Mouse (Mus musculus): ENCODE results near the gene Top1.
A peak's percentile ranks its signal among the peaks of the same experiment; 100 is the strongest.

Top1 gene

GRCm38 (mm10) chr2:160645614-160646137, at the start of gene Top1:
TSS of gene Top1 (plus strand) at chr2:160645888.
- DNase-seq (ENCODE audit: low spot score), result peak; percentile 97

DNA sequence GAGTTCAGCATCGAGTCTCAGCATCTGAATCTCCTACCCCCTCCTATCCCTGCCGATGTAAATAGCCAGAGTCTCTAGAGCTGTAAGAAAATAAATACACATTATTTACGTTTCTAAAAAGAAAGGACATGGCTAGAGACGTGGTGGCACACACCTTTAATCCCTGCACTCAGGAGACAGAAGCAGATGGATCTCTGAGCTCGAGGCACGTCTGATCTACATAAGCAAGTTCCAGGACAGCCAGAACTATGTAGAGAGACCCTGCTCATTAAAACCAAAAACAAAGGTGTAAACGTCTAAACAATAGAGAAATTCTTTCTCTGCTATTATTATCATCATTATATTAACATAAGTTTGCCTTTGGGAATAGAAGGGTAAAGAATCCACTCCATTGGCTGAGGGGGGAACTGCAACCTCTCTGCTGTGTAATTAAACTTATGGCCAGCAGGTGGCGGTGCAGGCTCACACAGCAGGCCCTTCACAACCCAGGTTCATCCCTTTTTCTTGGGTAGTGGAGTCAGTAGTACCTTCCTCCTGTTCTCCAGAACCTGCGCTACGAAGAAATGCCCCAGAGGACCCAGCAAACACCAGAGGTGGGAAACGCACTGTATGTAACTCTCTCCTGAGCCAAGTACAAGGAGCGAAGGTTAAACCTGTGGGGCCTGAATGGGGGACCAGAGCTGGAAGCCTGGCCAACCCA, 48.0 kb upstream of the Top1 start:
- DNase-seq (ENCODE audit: low spot score), result peak; percentile 58

DNA sequence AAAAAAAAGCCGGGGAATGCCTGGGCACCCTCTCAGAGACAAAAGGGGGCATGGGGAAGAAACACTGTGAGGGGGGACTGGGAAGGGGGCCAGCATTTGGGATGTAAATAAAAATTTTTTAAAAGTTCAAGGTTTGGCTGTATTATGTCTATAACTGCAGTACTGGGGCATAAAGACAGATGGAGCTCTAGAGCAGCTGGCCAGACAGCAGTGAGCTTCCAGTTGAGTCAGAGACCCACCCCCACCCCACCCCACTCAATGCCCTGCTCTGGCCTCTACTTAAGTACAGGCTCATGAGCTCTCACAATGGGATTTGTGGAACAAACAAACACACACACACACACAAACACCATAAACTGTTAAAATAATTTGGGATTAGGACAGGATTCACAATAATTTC, 43.9 kb upstream of the Top1 start:
- DNase-seq (ENCODE audit: low spot score), result peak; percentile 6

DNA sequence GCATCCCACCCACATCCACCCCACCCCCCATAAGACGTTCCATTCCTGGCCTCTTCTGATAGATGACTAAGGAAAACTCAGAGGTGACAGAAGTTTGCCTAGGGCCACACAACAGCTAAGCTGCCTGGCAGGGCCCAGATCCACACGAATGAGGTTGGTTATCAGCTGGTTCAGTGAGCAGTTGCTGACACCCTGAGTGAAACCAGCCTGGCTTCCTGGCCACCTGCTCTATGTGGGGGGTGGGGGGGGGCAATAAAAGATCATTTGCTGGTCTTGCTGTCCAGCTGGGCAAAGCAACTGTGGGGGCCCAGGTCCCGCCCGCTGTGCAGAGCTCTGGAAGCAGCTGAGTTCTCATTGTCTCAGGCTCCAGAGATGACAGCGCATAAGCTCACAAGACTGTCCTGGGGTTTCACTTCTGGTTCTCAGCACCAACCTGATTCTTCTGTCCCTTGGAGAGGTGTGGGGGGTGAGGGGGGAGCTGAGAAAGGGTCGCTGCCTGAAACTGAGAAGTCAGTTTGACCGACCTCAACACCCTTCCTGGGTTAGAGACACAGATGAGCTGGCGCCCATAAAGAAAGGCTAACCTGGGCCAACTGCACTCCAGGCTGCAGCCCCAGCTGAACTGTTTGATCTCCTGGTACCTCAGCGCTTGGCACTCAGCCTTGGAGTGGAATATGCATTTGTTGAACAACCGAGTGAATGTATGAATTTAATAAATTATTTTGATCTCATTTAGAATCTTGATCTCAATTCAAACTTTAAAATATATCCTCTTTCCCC, 42.3 kb upstream of the Top1 start:
- DNase-seq (ENCODE audit: low spot score), result no peak

DNA sequence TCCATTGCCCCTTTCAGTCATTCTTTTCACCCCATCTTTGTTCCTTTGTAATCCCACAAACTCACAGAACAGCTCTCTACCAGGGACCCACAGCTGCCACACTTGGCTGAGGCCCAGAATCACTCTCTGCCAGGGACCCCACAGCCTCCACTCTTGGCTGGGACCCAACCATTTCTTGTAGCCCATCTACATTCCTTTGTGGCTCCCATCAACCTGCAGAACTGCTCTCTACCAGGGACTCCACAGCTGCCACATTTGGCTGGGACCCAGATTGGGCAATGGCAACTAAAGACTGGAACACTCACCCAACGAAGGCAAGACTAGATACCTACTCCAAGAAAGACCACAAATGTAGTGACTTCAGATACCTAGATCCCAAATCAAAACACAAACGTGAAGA, 35.7 kb upstream of the Top1 start:
- DNase-seq (ENCODE audit: low spot score), result no peak

GRCm38 (mm10) chr2:160613186-160613919, 32.3 kb upstream of the Top1 start:
- DNase-seq (ENCODE audit: low spot score), result no peak

- no peak for DNase-seq (ENCODE audit: low spot score)
Observed at GRCm38 (mm10) chr2:160617741-160618140, 27.9 kb upstream of the Top1 start.

DNA sequence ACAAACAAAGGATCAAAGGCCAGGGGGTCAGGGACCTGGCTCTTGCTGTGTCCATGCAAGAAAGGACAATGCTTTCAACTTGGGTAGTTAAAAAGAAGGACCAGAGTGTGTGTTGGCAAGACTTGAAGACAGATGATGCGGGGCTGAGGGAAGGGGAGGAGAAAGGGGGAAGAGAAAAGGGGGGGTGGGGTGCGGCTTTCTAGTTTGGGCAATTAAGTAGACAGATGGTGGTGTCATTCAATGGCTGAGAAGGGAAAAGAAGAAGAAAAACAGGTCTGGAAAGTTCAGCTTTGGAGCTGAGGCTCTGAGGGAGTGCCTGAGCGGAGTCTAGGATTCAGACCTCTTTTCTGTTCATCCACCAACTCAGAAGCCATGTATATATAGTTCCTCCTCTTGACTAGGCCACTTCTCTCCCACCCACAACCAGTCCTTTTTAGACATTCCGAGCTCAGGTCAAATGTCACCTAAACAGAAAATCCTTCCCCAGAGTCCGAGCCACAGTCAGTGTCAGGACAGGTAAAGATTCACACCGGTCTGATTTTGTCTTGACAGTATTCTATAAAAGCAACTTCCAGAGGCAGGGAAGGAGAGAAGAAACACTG, 27.0 kb upstream of the Top1 start:
- no peak for DNase-seq (ENCODE audit: low spot score)

DNA sequence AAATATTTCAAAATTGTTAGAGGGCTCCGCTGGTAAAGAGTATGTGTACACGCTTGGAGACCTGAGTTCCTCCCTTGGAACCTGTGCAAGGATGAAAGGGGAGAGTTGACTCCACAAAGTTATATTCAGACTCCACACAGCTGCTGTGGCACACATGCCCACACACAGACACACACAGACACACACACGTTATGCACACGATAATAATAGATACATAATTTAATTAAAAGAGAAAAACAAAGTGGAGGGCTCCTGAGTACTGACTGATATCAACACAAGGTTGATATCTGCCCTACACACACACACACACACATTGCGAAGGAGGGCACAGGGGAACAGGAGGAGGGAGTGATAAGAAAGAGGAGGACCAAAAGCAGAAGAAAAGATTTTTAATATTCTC, 26.4 kb upstream of the Top1 start:
- no peak for DNase-seq (ENCODE audit: low spot score)

DNA sequence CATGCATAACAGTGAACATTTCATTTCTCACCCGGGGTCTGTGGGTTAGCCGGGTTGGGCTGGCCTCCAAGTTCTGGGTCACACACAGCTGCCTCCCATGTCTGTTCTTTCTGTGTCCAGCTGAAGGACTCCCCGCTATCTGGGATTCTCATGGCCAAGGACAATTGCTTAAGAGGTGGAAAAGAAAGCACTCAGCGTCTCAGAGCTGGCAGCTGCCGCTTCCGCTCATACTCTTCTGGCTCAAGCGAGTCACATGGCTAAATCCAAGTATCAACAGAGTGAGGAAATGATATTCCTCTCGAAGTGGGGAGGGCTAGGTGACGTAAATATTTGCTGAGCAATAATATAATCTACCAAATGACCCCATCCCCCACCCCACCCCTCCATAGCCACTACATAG, 25.9 kb upstream of the Top1 start:
- DNase-seq (ENCODE audit: low spot score), result no peak

DNA sequence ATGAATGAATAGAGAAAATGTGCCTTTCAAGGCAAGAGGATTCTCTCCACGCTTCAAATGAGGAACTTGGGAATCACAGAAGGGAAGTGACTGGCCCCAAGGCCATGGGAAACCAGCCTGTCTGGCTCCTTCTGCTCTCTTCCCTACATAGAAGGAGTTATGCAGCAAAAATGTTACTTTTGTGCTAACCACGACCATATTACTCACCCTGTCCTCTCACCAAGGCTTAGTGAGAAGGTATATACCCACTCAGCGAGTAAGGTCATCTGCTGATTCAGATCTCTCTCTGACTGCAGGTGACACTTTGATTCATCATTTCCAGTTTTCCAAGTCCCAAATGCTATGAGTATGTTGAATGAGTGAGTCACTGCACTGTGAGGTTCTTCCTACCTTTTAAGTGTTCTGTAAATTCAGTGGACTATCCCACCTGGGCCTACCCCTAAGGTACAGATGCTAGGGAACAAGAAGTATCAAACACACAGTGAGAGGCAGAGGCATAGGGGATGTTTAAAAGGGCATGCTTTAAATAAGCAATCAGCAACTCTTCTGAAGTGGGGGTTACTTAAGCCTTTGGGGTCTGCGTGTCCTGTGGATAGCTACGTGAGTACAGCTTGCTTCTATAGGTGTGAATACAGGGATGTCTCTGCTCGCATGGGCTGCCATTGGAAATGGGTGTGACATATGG, 25.3 kb upstream of the Top1 start:
- no peak for DNase-seq (ENCODE audit: low spot score)

DNA sequence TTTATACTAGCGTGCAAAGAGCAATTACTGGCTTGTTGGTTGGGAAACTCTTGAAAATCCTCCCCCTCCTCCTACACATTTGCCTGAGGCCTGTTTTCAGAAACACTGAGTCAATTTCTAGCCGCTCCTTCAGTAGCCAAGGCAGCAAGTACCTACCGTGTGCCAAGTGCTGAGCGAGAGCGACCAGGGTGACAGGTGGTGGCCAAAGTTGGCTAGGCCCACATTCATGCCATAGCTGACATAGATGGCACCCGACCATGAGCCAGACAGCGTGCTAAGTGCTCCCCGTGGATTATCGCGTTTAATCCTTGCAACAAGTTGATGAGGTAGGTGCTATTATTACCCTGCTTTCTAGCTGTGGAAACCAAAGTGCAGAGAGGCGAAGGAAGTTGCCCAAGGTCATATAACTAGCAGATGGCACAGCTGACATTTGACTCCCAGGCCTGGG, 24.7 kb upstream of the Top1 start:
- no peak for DNase-seq (ENCODE audit: low spot score)

- DNase-seq (ENCODE audit: low spot score), result no peak
Observed at GRCm38 (mm10) chr2:160621661-160622211, 24.0 kb upstream of the Top1 start.

DNA sequence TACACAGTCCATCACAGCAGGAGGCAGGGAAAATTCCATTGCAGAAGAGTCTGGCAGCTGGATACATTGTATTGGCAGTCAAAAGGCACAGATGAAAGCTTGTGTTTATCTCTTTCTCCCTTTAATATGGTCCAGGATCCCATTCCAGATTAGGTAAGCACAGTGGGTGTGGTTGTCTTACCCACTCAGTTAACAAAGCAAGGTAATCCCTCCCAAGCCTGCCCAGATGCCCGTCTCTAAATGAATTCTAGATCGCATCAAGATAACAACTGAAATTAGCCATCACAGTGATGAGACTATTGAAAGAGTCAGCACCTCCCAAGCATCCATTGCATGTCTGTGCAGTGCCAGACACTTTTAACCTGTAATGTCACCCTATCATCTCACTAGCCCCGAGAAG, 23.0 kb upstream of the Top1 start:
- no peak for DNase-seq (ENCODE audit: low spot score)

- DNase-seq (ENCODE audit: low spot score), result no peak
Observed at GRCm38 (mm10) chr2:160623745-160624144, 21.9 kb upstream of the Top1 start.

- DNase-seq (ENCODE audit: low spot score), result no peak
Observed at GRCm38 (mm10) chr2:160627207-160628025, 18.3 kb upstream of the Top1 start.

GRCm38 (mm10) chr2:160628055-160628454, 17.6 kb upstream of the Top1 start:
- DNase-seq (ENCODE audit: low spot score), result no peak

- no peak for DNase-seq (ENCODE audit: low spot score)
Observed at GRCm38 (mm10) chr2:160628666-160629527, 16.8 kb upstream of the Top1 start.

DNA sequence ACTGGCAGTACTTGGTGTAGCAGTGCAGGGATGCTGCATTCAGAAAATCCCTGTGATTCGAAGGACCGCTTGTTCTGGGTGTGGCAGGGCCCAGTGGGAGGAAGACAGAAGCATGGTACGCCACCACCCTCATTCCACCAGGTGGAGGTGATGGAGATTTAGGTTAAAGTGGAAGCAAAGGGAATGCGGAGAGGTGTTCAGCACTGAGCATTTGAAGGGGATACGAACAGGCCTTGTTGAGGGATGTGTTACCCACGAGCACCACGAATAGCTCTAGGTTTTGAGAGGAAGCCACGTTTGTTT, 16.2 kb upstream of the Top1 start:
- no peak for DNase-seq (ENCODE audit: low spot score)

Data from T-cell, adult 2 months (primary cell).